Mouse (Mus musculus) heart, postnatal 4 days (tissue): ENCODE measurements around the gene Hdgfl2. TPM values are rescaled to one million over a fixed set of nuclear protein-coding genes. Genes with fewer than 3 reads are reported as not detected.
"Not testable (repeated sequence)": the region's sequence is repeated elsewhere in the genome, so short reads cannot be mapped to it uniquely, and the experiment has no call there.

ENCODE experiments used
- DNase-seq: peaks from one replicate; pipeline ENCODE4 v3.0.0; 2021
- total RNA-seq, 2 experiments: library from RNA; stranded (reverse); gene quantifications; 2 replicates each; pipeline ENCODE4 v1.2.3; 2021

The Hdgfl2 gene
- total RNA-seq, 2 experiments from 2014 or later = 52.8 to 55.9 TPM

- DNase-seq = not testable (repeated sequence)
Observed at GRCm38 (mm10) chr17:56106436-56106835, 27.0 kb downstream of the Hdgfl2 start.

GRCm38 (mm10) chr17:56106981-56107380 is 27.5 kb downstream of the Hdgfl2 start:
- DNase-seq = peak; percentile 6

- peak; percentile 8 for DNase-seq
Observed at GRCm38 (mm10) chr17:56107736-56108135, 28.3 kb downstream of the Hdgfl2 start.

- peak; percentile 83 for DNase-seq
Observed at GRCm38 (mm10) chr17:56108334-56109044, 29.1 kb downstream of the Hdgfl2 start.

GRCm38 (mm10) chr17:56109219-56110051 is 30.0 kb downstream of the Hdgfl2 start, which contains the start of gene Plin4:
Gene Plin4, minus strand, starts transcription at chr17:56109803.
- DNase-seq = peak; percentile 80

GRCm38 (mm10) chr17:56110571-56110970 is 31.1 kb downstream of the Hdgfl2 start:
- DNase-seq = peak; percentile 74

GRCm38 (mm10) chr17:56111021-56111420 is 31.6 kb downstream of the Hdgfl2 start:
- DNase-seq = peak; percentile 12

GRCm38 (mm10) chr17:56111864-56112263 is 32.4 kb downstream of the Hdgfl2 start:
- DNase-seq = peak; percentile 82

GRCm38 (mm10) chr17:56112743-56113142 is 33.3 kb downstream of the Hdgfl2 start:
- DNase-seq = peak; percentile 8

- DNase-seq = no peak
Observed at GRCm38 (mm10) chr17:56116193-56116592, 36.8 kb downstream of the Hdgfl2 start.

- peak; percentile 87 for DNase-seq
Observed at GRCm38 (mm10) chr17:56117251-56117710, 37.8 kb downstream of the Hdgfl2 start, which contains the start of gene Plin5. Gene Plin5, minus strand, starts transcription at chr17:56117596.

GRCm38 (mm10) chr17:56119431-56119830 is 40.0 kb downstream of the Hdgfl2 start:
- no peak for DNase-seq

GRCm38 (mm10) chr17:56119981-56120880 is 40.8 kb downstream of the Hdgfl2 start:
- peak; percentile 81 for DNase-seq

GRCm38 (mm10) chr17:56121826-56122225 is 42.4 kb downstream of the Hdgfl2 start, which contains the start of gene Lrg1:
Gene Lrg1, minus strand, starts transcription at chr17:56122001.
- no peak for DNase-seq

- no peak for DNase-seq
Observed at GRCm38 (mm10) chr17:56123161-56123560, 43.7 kb downstream of the Hdgfl2 start.

- no peak for DNase-seq
Observed at GRCm38 (mm10) chr17:56123681-56124340, 44.4 kb downstream of the Hdgfl2 start.

- DNase-seq = peak; percentile 76
Observed at GRCm38 (mm10) chr17:56124377-56125275, 45.2 kb downstream of the Hdgfl2 start.

- no peak for DNase-seq
Observed at GRCm38 (mm10) chr17:56125276-56125630, 45.8 kb downstream of the Hdgfl2 start.

- DNase-seq = no peak
Observed at GRCm38 (mm10) chr17:56126175-56126574, 46.7 kb downstream of the Hdgfl2 start.

GRCm38 (mm10) chr17:56128246-56128645 is 48.8 kb downstream of the Hdgfl2 start:
- no peak for DNase-seq

- no peak for DNase-seq
Observed at GRCm38 (mm10) chr17:56131136-56131535, 51.7 kb downstream of the Hdgfl2 start.
